Comparison of ENCODE assay signal across 8 mouse cellular contexts in genomic region chr7:30143555-30144209, GRCm38 (mm10). TPM values are rescaled to one million over a fixed set of nuclear protein-coding genes. Genes with fewer than 3 reads are reported as not detected.
A peak's percentile ranks its signal among the peaks of the same experiment; 100 is the strongest.
DNase-seq lines count a peak whose midpoint lies in the region; ATAC-seq and TF ChIP-seq lines count a peak whose summit lies in the region.

No protein-coding gene starts in this region.

- H3K36me3 ChIP-seq in forebrain, embryonic 14.5 days (ENCODE audit: control insufficient read depth, insufficient read depth, low read length) = no peaks in the 10 kb centered on the region
- H3K36me3 ChIP-seq in heart, postnatal 0 days (replicated peaks; ENCODE audit: control insufficient read depth, insufficient read depth, low read length) = no peaks in the 10 kb centered on the region; the same call in 1 of the 2 replicates
- H3K36me3 ChIP-seq in liver, embryonic 14.5 days (replicated peaks; ENCODE audit: control insufficient read depth, insufficient read depth, low read depth) = no peaks in the 10 kb centered on the region
- H3K36me3 ChIP-seq in neural tube, embryonic 15.5 days = peaks cover 40% of the 10 kb centered on the region

- H3K27ac ChIP-seq in forebrain, embryonic 14.5 days (ENCODE audit: low read depth, low read length) = peak overlapping the region; percentile 89
- peak overlapping the region; percentile 64 for H3K27ac ChIP-seq in heart, postnatal 0 days (ENCODE audit: low read depth)
- H3K27ac ChIP-seq in liver, embryonic 14.5 days = no peak overlapping the region
- H3K27ac ChIP-seq in neural tube, embryonic 15.5 days (replicated peaks) = peak overlapping the region; percentile 89

- H3K4me3 ChIP-seq in forebrain, embryonic 14.5 days (ENCODE audit: low read depth, low read length) = peak overlapping the region; percentile 52
- H3K4me3 ChIP-seq in heart, postnatal 0 days (ENCODE audit: low read depth, low read length) = peak overlapping the region; percentile 66
- H3K4me3 ChIP-seq in liver, embryonic 14.5 days (ENCODE audit: insufficient read depth in 1 of 2, low read depth in 2 of 2, low read length in 2 of 2) = peak overlapping the region; percentile 14 to 53
- peak overlapping the region; percentile 62 for H3K4me3 ChIP-seq in neural tube, embryonic 15.5 days (replicated peaks)

- DNase-seq in urinary bladder, postnatal 25 days (ENCODE audit: low spot score) = peak; percentile 24
- no peak for DNase-seq in urinary bladder, postnatal 10 days (ENCODE audit: low spot score)
- DNase-seq in forebrain, embryonic 14.5 days (ENCODE audit: low spot score) = peak; percentile 92
- DNase-seq in heart, postnatal 0 days (ENCODE audit: low spot score) = peak; percentile 87
- DNase-seq in kidney, postnatal 36 days = peak; percentile 35 to 68
- DNase-seq in liver, embryonic 14.5 days (ENCODE audit: low read depth in 3 of 3, low spot score in 3 of 3) = peak in 1 of 3 experiments; percentile 6
- DNase-seq in testis, postnatal 14 days (ENCODE audit: low spot score) = peak; percentile 85

- no peaks in the 10 kb centered on the region for H3K4me1 ChIP-seq in forebrain, embryonic 14.5 days (ENCODE audit: control insufficient read depth, insufficient read depth, low read length)
- no peaks in the 10 kb centered on the region for H3K4me1 ChIP-seq in heart, postnatal 0 days (ENCODE audit: control insufficient read depth, insufficient read depth)
- H3K4me1 ChIP-seq in liver, embryonic 14.5 days (replicated peaks; ENCODE audit: control insufficient read depth in 2 of 2, insufficient read depth in 2 of 2, low read length in 1 of 2) = no peaks in the 10 kb centered on the region; a peak in 1 of 4 replicates
- H3K4me1 ChIP-seq in neural tube, embryonic 15.5 days = peaks cover 10% of the 10 kb centered on the region

- no peak for TF ChIP-seq CTCF in heart, postnatal 0 days (IDR thresholded peaks at IDR 0.05; ENCODE audit: low read depth)
- TF ChIP-seq CTCF in liver, embryonic 14.5 days (IDR thresholded peaks at IDR 0.05; ENCODE audit: low read depth) = no peak

- no peaks in the 10 kb centered on the region for H3K27me3 ChIP-seq in forebrain, embryonic 14.5 days (replicated peaks; ENCODE audit: control insufficient read depth, insufficient read depth, low read length)
- H3K27me3 ChIP-seq in heart, postnatal 0 days (ENCODE audit: control insufficient read depth, insufficient read depth, low read length) = no peaks in the 10 kb centered on the region
- H3K27me3 ChIP-seq in liver, embryonic 14.5 days (ENCODE audit: control insufficient read depth, insufficient read depth, low read length) = no peaks in the 10 kb centered on the region
- no peaks in the 10 kb centered on the region for H3K27me3 ChIP-seq in neural tube, embryonic 15.5 days (replicated peaks)

- peak overlapping the region; percentile 69 for H3K9ac ChIP-seq in forebrain, embryonic 14.5 days (ENCODE audit: low read length)
- H3K9ac ChIP-seq in heart, postnatal 0 days (replicated peaks; ENCODE audit: low read depth, low read length) = peak overlapping the region; percentile 64
- no peak overlapping the region for H3K9ac ChIP-seq in liver, embryonic 14.5 days (replicated peaks)
- peak overlapping the region; percentile 65 for H3K9ac ChIP-seq in neural tube, embryonic 15.5 days (replicated peaks)

- WGBS in forebrain, embryonic 14.5 days = 6% methylated on average over 35 of the region's 35 CpGs
- under 1% methylated on average over 35 of the region's 35 CpGs for WGBS in heart, postnatal 0 days
- 1% methylated on average over 35 of the region's 35 CpGs for WGBS in liver, embryonic 14.5 days (ENCODE audit: insufficient replicate concordance)
- 2% methylated on average over 35 of the region's 35 CpGs for WGBS in neural tube, embryonic 15.5 days

- TF ChIP-seq EP300 in heart, postnatal 0 days (IDR thresholded peaks at IDR 0.05; ENCODE audit: low read depth) = no peak
- no peak for TF ChIP-seq EP300 in liver, embryonic 14.5 days (IDR thresholded peaks at IDR 0.05; ENCODE audit: low read depth)

- peak overlapping the region; percentile 62 for H3K4me2 ChIP-seq in forebrain, embryonic 14.5 days (ENCODE audit: low read length)
- H3K4me2 ChIP-seq in heart, postnatal 0 days (ENCODE audit: low read depth, low read length) = peak overlapping the region; percentile 76
- peak overlapping the region; percentile 57 for H3K4me2 ChIP-seq in liver, embryonic 14.5 days (ENCODE audit: low read depth)
- H3K4me2 ChIP-seq in neural tube, embryonic 15.5 days = peak overlapping the region; percentile 69

- ATAC-seq in forebrain, embryonic 14.5 days = peak; percentile 96
- peak; percentile 93 for ATAC-seq in heart, postnatal 0 days (ENCODE audit: insufficient read depth, low read depth)
- ATAC-seq in liver, embryonic 14.5 days (ENCODE audit: insufficient read depth) = peak; percentile 58; the same call in 1 of the 2 replicates
- ATAC-seq in neural tube, embryonic 15.5 days (ENCODE audit: low FRiP score) = peak; percentile 95

- 0 out of 2 replicates have a peak, but pooled peaks cover 6% of the 10 kb centered on the region for H3K9me3 ChIP-seq in forebrain, embryonic 14.5 days (replicated peaks; ENCODE audit: control insufficient read depth, low read length)
- peaks cover 11% of the 10 kb centered on the region for H3K9me3 ChIP-seq in heart, postnatal 0 days (replicated peaks; ENCODE audit: control insufficient read depth, low read length)
- H3K9me3 ChIP-seq in liver, embryonic 14.5 days (ENCODE audit: control insufficient read depth, low read length) = no peaks in the 10 kb centered on the region
- H3K9me3 ChIP-seq in neural tube, embryonic 15.5 days (replicated peaks) = peaks cover 8% of the 10 kb centered on the region; the same call in 1 of the 2 replicates

RNA-seq across cellular contexts. Expression of gene Zfp382, which starts 21.9 kb away (rescaled TPM):
- 4.6 and 7.7 TPM in 2 replicates for polyA plus RNA-seq in forebrain, embryonic 14.5 days (2014; fragmentation: Nextera tagmentation; extraction: Ambion mirVana)
- total RNA-seq in heart, postnatal 0 days (2014; rRNA removed; ENCODE audit: low replicate concordance) = 2.6 and 4.5 TPM in 2 replicates
- 3.8 and 4.6 TPM in 2 replicates for polyA plus RNA-seq in heart, postnatal 0 days (2015; fragmentation: Nextera tagmentation; extraction: Ambion mirVana)
- 0.26 and 0.66 TPM in 2 replicates for polyA plus RNA-seq in liver, embryonic 14.5 days (2012; rRNA removed)
- 0.32 and 1.5 TPM in 2 replicates for polyA plus RNA-seq in liver, embryonic 14.5 days (2014; fragmentation: Nextera tagmentation; extraction: Ambion mirVana)
- polyA plus RNA-seq in neural tube, embryonic 15.5 days (2015; fragmentation: Nextera tagmentation; extraction: Ambion mirVana) = 20.4 and 20.9 TPM in 2 replicates

RNA-seq across cellular contexts. Expression of gene Zfp146, which starts 25.9 kb away (rescaled TPM):
- 27.4 and 29.0 TPM in 2 replicates for polyA plus RNA-seq in forebrain, embryonic 14.5 days (2014; fragmentation: Nextera tagmentation; extraction: Ambion mirVana)
- 18.6 and 29.7 TPM in 2 replicates for total RNA-seq in heart, postnatal 0 days (2014; rRNA removed; ENCODE audit: low replicate concordance)
- polyA plus RNA-seq in heart, postnatal 0 days (2015; fragmentation: Nextera tagmentation; extraction: Ambion mirVana) = 4.4 and 5.7 TPM in 2 replicates
- polyA plus RNA-seq in liver, embryonic 14.5 days (2012; rRNA removed) = 13.5 and 20.8 TPM in 2 replicates
- polyA plus RNA-seq in liver, embryonic 14.5 days (2014; fragmentation: Nextera tagmentation; extraction: Ambion mirVana) = 4.2 and 4.4 TPM in 2 replicates
- polyA plus RNA-seq in neural tube, embryonic 15.5 days (2015; fragmentation: Nextera tagmentation; extraction: Ambion mirVana) = 11.3 and 12.4 TPM in 2 replicates

RNA-seq across cellular contexts. Expression of gene Cox7a1, which starts 40.3 kb away (rescaled TPM):
- 4.8 and 5.5 TPM in 2 replicates for polyA plus RNA-seq in forebrain, embryonic 14.5 days (2014; fragmentation: Nextera tagmentation; extraction: Ambion mirVana)
- total RNA-seq in heart, postnatal 0 days (2014; rRNA removed; ENCODE audit: low replicate concordance) = 516 and 816 TPM in 2 replicates
- polyA plus RNA-seq in heart, postnatal 0 days (2015; fragmentation: Nextera tagmentation; extraction: Ambion mirVana) = 1,339 and 1,426 TPM in 2 replicates
- polyA plus RNA-seq in liver, embryonic 14.5 days (2012; rRNA removed) = 3.5 TPM in 2 replicates
- polyA plus RNA-seq in liver, embryonic 14.5 days (2014; fragmentation: Nextera tagmentation; extraction: Ambion mirVana) = 5.5 and 7.0 TPM in 2 replicates
- 5.7 and 5.9 TPM in 2 replicates for polyA plus RNA-seq in neural tube, embryonic 15.5 days (2015; fragmentation: Nextera tagmentation; extraction: Ambion mirVana)

RNA-seq across cellular contexts. Expression of gene Zfp260, which starts 49.1 kb away (rescaled TPM):
- polyA plus RNA-seq in forebrain, embryonic 14.5 days (2014; fragmentation: Nextera tagmentation; extraction: Ambion mirVana) = 123 and 140 TPM in 2 replicates
- total RNA-seq in heart, postnatal 0 days (2014; rRNA removed; ENCODE audit: low replicate concordance) = 33.1 and 54.8 TPM in 2 replicates
- polyA plus RNA-seq in heart, postnatal 0 days (2015; fragmentation: Nextera tagmentation; extraction: Ambion mirVana) = 54.6 and 57.9 TPM in 2 replicates
- polyA plus RNA-seq in liver, embryonic 14.5 days (2012; rRNA removed) = 3.7 and 4.8 TPM in 2 replicates
- 11.9 and 12.6 TPM in 2 replicates for polyA plus RNA-seq in liver, embryonic 14.5 days (2014; fragmentation: Nextera tagmentation; extraction: Ambion mirVana)
- polyA plus RNA-seq in neural tube, embryonic 15.5 days (2015; fragmentation: Nextera tagmentation; extraction: Ambion mirVana) = 78.0 and 82.0 TPM in 2 replicates

RNA-seq across cellular contexts. Expression of gene Zfp566, which starts 53.4 kb away (rescaled TPM):
- polyA plus RNA-seq in forebrain, embryonic 14.5 days (2014; fragmentation: Nextera tagmentation; extraction: Ambion mirVana) = 18.7 and 20.3 TPM in 2 replicates
- not detected in 2 replicates for total RNA-seq in heart, postnatal 0 days (2014; rRNA removed; ENCODE audit: low replicate concordance)
- 4.1 and 4.6 TPM in 2 replicates for polyA plus RNA-seq in heart, postnatal 0 days (2015; fragmentation: Nextera tagmentation; extraction: Ambion mirVana)
- polyA plus RNA-seq in liver, embryonic 14.5 days (2012; rRNA removed) = 0.54 and 1.8 TPM in 2 replicates
- 1.3 and 1.5 TPM in 2 replicates for polyA plus RNA-seq in liver, embryonic 14.5 days (2014; fragmentation: Nextera tagmentation; extraction: Ambion mirVana)
- 13.2 and 15.6 TPM in 2 replicates for polyA plus RNA-seq in neural tube, embryonic 15.5 days (2015; fragmentation: Nextera tagmentation; extraction: Ambion mirVana)

Comparison
In these comparisons a context has a peak if more than half of its experiments do, and no peak if none do; other contexts are left out.
1. RNA of gene Cox7a1, which starts 40.3 kb away (polyA plus RNA-seq): 1,339 to 1,426 TPM in heart, postnatal 0 days; 5.7 to 5.9 TPM in neural tube, embryonic 15.5 days, 4.8 to 5.5 TPM in forebrain, embryonic 14.5 days and 3.5 to 7.0 TPM in liver, embryonic 14.5 days; every median in the first group is over 100 times any median in the second.
2. Peak in every context shown above with its lines, with median percentiles within 50 percentile points of each other: ATAC-seq, H3K4me2 ChIP-seq and H3K4me3 ChIP-seq.